Mouse (Mus musculus) CD4-positive, CD25-positive, alpha-beta regulatory T cell, adult 2 months (primary cell): Measurements from ENCODE around the gene Fam184a.

Source experiments
- DNase-seq: peaks from one replicate; pipeline ENCODE4 v3.0.0-alpha.2; 2012; ENCODE audit warnings: low read depth, low spot score

Fam184a gene

GRCm38 (mm10) chr10:53750955-53751652, at the start of gene Fam184a:
TSS of gene Fam184a (minus strand) at chr10:53751123.
- DNase-seq: peak; percentile 17

GRCm38 (mm10) chr10:53796258-53796581, 45.3 kb upstream of the Fam184a start:
- no peak for DNase-seq

GRCm38 (mm10) chr10:53795567-53796257, 44.8 kb upstream of the Fam184a start:
- DNase-seq: peak; percentile 5

GRCm38 (mm10) chr10:53791281-53791680, 40.4 kb upstream of the Fam184a start:
- DNase-seq: no peak

- no peak for DNase-seq
These were observed 25.7 kb upstream of the Fam184a start for GRCm38 (mm10) chr10:53776591-53776990.

GRCm38 (mm10) chr10:53772708-53773107, 21.8 kb upstream of the Fam184a start:
- DNase-seq: no peak

GRCm38 (mm10) chr10:53771480-53771879, 20.6 kb upstream of the Fam184a start:
- no peak for DNase-seq

GRCm38 (mm10) chr10:53768745-53769144, 17.8 kb upstream of the Fam184a start:
- DNase-seq: no peak

GRCm38 (mm10) chr10:53765471-53765870, 14.5 kb upstream of the Fam184a start:
- no peak for DNase-seq

GRCm38 (mm10) chr10:53752723-53753122, 1.8 kb upstream of the Fam184a start:
- no peak for DNase-seq

- peak; percentile 1 for DNase-seq
These were observed 508 bp downstream of the Fam184a start for GRCm38 (mm10) chr10:53750275-53750954.

- DNase-seq: no peak
These were observed 4.9 kb downstream of the Fam184a start for GRCm38 (mm10) chr10:53746039-53746438.

GRCm38 (mm10) chr10:53742961-53743360, 8.0 kb downstream of the Fam184a start:
- no peak for DNase-seq

GRCm38 (mm10) chr10:53740014-53740413, 10.9 kb downstream of the Fam184a start:
- no peak for DNase-seq

- DNase-seq: no peak
These were observed 12.1 kb downstream of the Fam184a start for GRCm38 (mm10) chr10:53738842-53739241.

GRCm38 (mm10) chr10:53735201-53735865, 15.6 kb downstream of the Fam184a start:
- no peak for DNase-seq

- no peak for DNase-seq
These were observed 18.6 kb downstream of the Fam184a start for GRCm38 (mm10) chr10:53732324-53732723.

GRCm38 (mm10) chr10:53728883-53729282, 22.0 kb downstream of the Fam184a start:
- DNase-seq: no peak

GRCm38 (mm10) chr10:53725301-53725700, 25.6 kb downstream of the Fam184a start:
- no peak for DNase-seq

- no peak for DNase-seq
These were observed 46.4 kb downstream of the Fam184a start for GRCm38 (mm10) chr10:53704516-53704915.

GRCm38 (mm10) chr10:53698531-53698930, 52.4 kb downstream of the Fam184a start:
- DNase-seq: no peak

GRCm38 (mm10) chr10:53694757-53695156, 56.2 kb downstream of the Fam184a start:
- DNase-seq: no peak
